Mouse (Mus musculus) Patski (cell line): ENCODE measurements around the gene Oaz3. TPM values are rescaled to one million over a fixed set of nuclear protein-coding genes. Genes with fewer than 3 reads are reported as not detected.

Experiments used
- ATAC-seq: fragments of 100-300 bp; one replicate; pipeline ENCODE4 v1.8.0; 2021
- CTCF ChIA-PET: fragments of 350-600 bp; sonication (Branson Sonifier 250); formaldehyde crosslinking; loops from one replicate; lab custom pipeline; 2022; ENCODE audit warnings: inconsistent platforms; lab: Charles Lee
- POLR2A ChIA-PET: fragments of 350-600 bp; sonication (Branson Sonifier 250); formaldehyde crosslinking; loops from one replicate; lab custom pipeline; 2022; ENCODE audit warnings: antibody characterized with exemption, inconsistent platforms; lab: Charles Lee
- DNase-seq: peaks from one replicate; pipeline ENCODE4 v3.0.0-alpha.2; 2011; ENCODE audit warnings: low read depth, low spot score
- H3K27me3 ChIP-seq: fragments of 371-371 bp; one replicate; pipeline ENCODE4 v1.5.1; 2021
- CTCF ChIP-seq: fragments of 100-300 bp; IDR thresholded peaks from one replicate; pipeline ENCODE4 v1.5.1; 2021
- in situ Hi-C: fragments of 300-500 bp; cut with MboI; formaldehyde crosslinking; loops from 3 replicates; pipeline ENCODE4 v1.11.1; 2018; ENCODE audit warnings: low pct_unique_long_range_greater_than_20kb, mixed read lengths
- polyA plus RNA-seq: library from polyadenylated mRNA; unstranded; gene quantifications from one replicate; pipeline ENCODE4 v1.2.3, GENCODE M21; 2021

Oaz3 gene
- polyA plus RNA-seq, 1 experiment from 2014 or later: 1.1 TPM

- in situ Hi-C loops: no loop called here
- TF ChIP-seq CTCF: no peak
- DNase-seq (no peak), ATAC-seq (no peak)
- ChIA-PET POLR2A (no interaction called here), CTCF (interaction anchor here (1.0 to 3.4 kb wide), 5 partner anchors 10 to 63 kb away, joined by 3 to 15 read pairs (median 4); no protein-coding TSS in a partner anchor)
- H3K27me3 ChIP-seq: peaks cover 8% of the 10 kb centered on the region
These were observed 50.7 kb downstream of the Oaz3 start for GRCm38 (mm10) chr3:94393049-94393448.

- in situ Hi-C loops: no loop called here
- ATAC-seq (no peak), DNase-seq (no peak)
- ChIA-PET CTCF (interaction anchor here (1.0 to 3.4 kb wide), 6 partner anchors 10 to 64 kb away, joined by 3 to 15 read pairs (median 4); partner anchors contain the start of gene Tdrkh), POLR2A (interaction anchor here (0.8 kb wide), 1 partner anchor 68 kb away, joined by 3 read pairs; no protein-coding TSS in a partner anchor)
- no peak for TF ChIP-seq CTCF
- peaks cover 5% of the 10 kb centered on the region for H3K27me3 ChIP-seq
These were observed 51.6 kb downstream of the Oaz3 start for GRCm38 (mm10) chr3:94392128-94392527.

- H3K27me3 ChIP-seq: peaks cover under 1% of the 10 kb centered on the region
- in situ Hi-C loops: no loop called here
- ATAC-seq: no peak
- no peak for TF ChIP-seq CTCF
- no peak for DNase-seq
- ChIA-PET CTCF (interaction anchor here (1.2 to 3.4 kb wide), 6 partner anchors 9 to 66 kb away, joined by 3 to 15 read pairs (median 4); partner anchors contain the start of gene Tdrkh), POLR2A (no interaction called here)
These were observed 52.7 kb downstream of the Oaz3 start for GRCm38 (mm10) chr3:94391001-94391400.

- no peak for TF ChIP-seq CTCF
- no peaks in the 10 kb centered on the region for H3K27me3 ChIP-seq
- in situ Hi-C loops: no loop called here
- ChIA-PET CTCF (interaction anchor here (3.4 kb wide), 1 partner anchor 7 kb away, joined by 15 read pairs; no protein-coding TSS in a partner anchor), POLR2A (no interaction called here)
- ATAC-seq (no peak), DNase-seq (no peak)
These were observed 54.3 kb downstream of the Oaz3 start for GRCm38 (mm10) chr3:94389420-94389819.

GRCm38 (mm10) chr3:94388047-94388446 is 55.7 kb downstream of the Oaz3 start:
- CTCF ChIA-PET: interaction anchor here (0.9 kb wide), 1 partner anchor 11 kb away, joined by 3 read pairs; no protein-coding TSS in a partner anchor
- H3K27me3 ChIP-seq: no peaks in the 10 kb centered on the region
- POLR2A ChIA-PET: no interaction called here
- no peak for TF ChIP-seq CTCF
- ATAC-seq: no peak
- in situ Hi-C loops: no loop called here
- DNase-seq: no peak

GRCm38 (mm10) chr3:94387391-94387790 is 56.3 kb downstream of the Oaz3 start:
- ChIA-PET POLR2A (no interaction called here), CTCF (no interaction called here)
- no peak for TF ChIP-seq CTCF
- ATAC-seq: no peak
- no peaks in the 10 kb centered on the region for H3K27me3 ChIP-seq
- in situ Hi-C loops: no loop called here
- DNase-seq: no peak

GRCm38 (mm10) chr3:94386671-94387070 is 57.0 kb downstream of the Oaz3 start:
- POLR2A ChIA-PET: no interaction called here
- no peaks in the 10 kb centered on the region for H3K27me3 ChIP-seq
- no peak for DNase-seq
- TF ChIP-seq CTCF: no peak
- ATAC-seq: no peak
- in situ Hi-C loops: no loop called here
- CTCF ChIA-PET: no interaction called here

GRCm38 (mm10) chr3:94383476-94383875 is 60.2 kb downstream of the Oaz3 start:
- no peak for TF ChIP-seq CTCF
- in situ Hi-C loops: no loop called here
- ChIA-PET POLR2A (interaction anchor here (1.0 kb wide), 1 partner anchor 16 kb away, joined by 3 read pairs; no protein-coding TSS in a partner anchor), CTCF (interaction anchor here (1.2 to 3.9 kb wide), 3 partner anchors 8 to 65 kb away, joined by 3 to 15 read pairs (median 3); no protein-coding TSS in a partner anchor)
- H3K27me3 ChIP-seq: no peaks in the 10 kb centered on the region
- no peak for DNase-seq
- ATAC-seq: no peak

Other genes with a start within 250 kb of the Oaz3 start
- not detected for gene Gm5286, start 247.2 kb downstream of the Oaz3 start, polyA plus RNA-seq
- not detected for gene Gm4778, start 179.9 kb downstream of the Oaz3 start, polyA plus RNA-seq
- gene Them4, start 133.8 kb downstream of the Oaz3 start, polyA plus RNA-seq: 12.2 TPM
- 0.06 TPM for gene Them5, start 101.8 kb downstream of the Oaz3 start, polyA plus RNA-seq
- gene C2cd4d, start 81.5 kb downstream of the Oaz3 start, polyA plus RNA-seq: not detected
- gene Rorc, start 71.1 kb downstream of the Oaz3 start, polyA plus RNA-seq: 16.1 TPM
- gene Lingo4, start 45.4 kb downstream of the Oaz3 start, polyA plus RNA-seq: 0.06 TPM
- gene Tdrkh, start 30.6 kb downstream of the Oaz3 start, polyA plus RNA-seq: 14.3 TPM
- gene Mrpl9, start 597 bp downstream of the Oaz3 start, polyA plus RNA-seq: 101 TPM
- 0.17 TPM for gene Celf3, start 34.4 kb upstream of the Oaz3 start, polyA plus RNA-seq
- 0.19 TPM for gene Riiad1, start 36.4 kb upstream of the Oaz3 start, polyA plus RNA-seq
- gene Snx27, start 138.8 kb upstream of the Oaz3 start, polyA plus RNA-seq: 83.8 TPM
- gene Gm10972, start 199.2 kb upstream of the Oaz3 start, polyA plus RNA-seq: not detected
- gene Tuft1, start 215.0 kb upstream of the Oaz3 start, polyA plus RNA-seq: 62.3 TPM
- 0.36 TPM for gene Selenbp2, start 249.6 kb upstream of the Oaz3 start, polyA plus RNA-seq